Mouse (Mus musculus) neural tube, embryonic 14.5 days (tissue): ENCODE measurements around the gene Raet1d. TPM values are rescaled to one million over a fixed set of nuclear protein-coding genes. Genes with fewer than 3 reads are reported as not detected.

Source experiments
- polyA plus RNA-seq: library from polyadenylated mRNA; unstranded; fragments of >200 nt; fragmentation: Nextera tagmentation; extraction: Ambion mirVana; gene quantifications from 2 replicates; pipeline ENCODE4 v1.2.1, GENCODE M21; 2014

Raet1d gene
- polyA plus RNA-seq, 1 experiment from 2014 or later = 0.76 TPM

Other genes starting within 250 kb of the Raet1d start
- gene E030030I06Rik, start 211.3 kb upstream of the Raet1d start, polyA plus RNA-seq = 1.7 TPM in 2 replicates
- 0.29 and 0.90 TPM in 2 replicates for gene Raet1e, start 202.0 kb upstream of the Raet1d start, polyA plus RNA-seq
- gene H60b, start 202.0 kb upstream of the Raet1d start, polyA plus RNA-seq = 0.37 TPM in 1 of 2 replicates, not detected in the other